Mouse (Mus musculus) ES-Bruce4 (cell line): Measurements from ENCODE around the gene Dab1.

Experiments used
- CTCF ChIP-seq: IDR thresholded peaks from one replicate; pipeline ENCODE4 v1.8.1; 2011; ENCODE audit warnings: low read depth, low read length
- EP300 ChIP-seq: IDR thresholded peaks from 2 replicates; pipeline ENCODE4 v1.6.1; 2011; ENCODE audit warnings: low read depth, low read length; ENCODE audit not compliant: insufficient read depth
- POLR2A ChIP-seq: IDR thresholded peaks from one replicate; pipeline ENCODE4 v1.8.1; 2011; ENCODE audit warnings: low read length; ENCODE audit not compliant: insufficient read depth

GRCm38 (mm10) chr4:104538420-104538819 lies 919.3 kb downstream of the Dab1 start:
- TF ChIP-seq CTCF (no peak), POLR2A (no peak), EP300 (no peak)
